Mouse (Mus musculus): Measurements from ENCODE around the gene Sh3bgrl3. TPM values are rescaled to one million over a fixed set of nuclear protein-coding genes. Genes with fewer than 3 reads are reported as not detected.

The Sh3bgrl3 gene
- polyA plus RNA-seq, 1 experiment from 2014 or later: 295 TPM

DNA sequence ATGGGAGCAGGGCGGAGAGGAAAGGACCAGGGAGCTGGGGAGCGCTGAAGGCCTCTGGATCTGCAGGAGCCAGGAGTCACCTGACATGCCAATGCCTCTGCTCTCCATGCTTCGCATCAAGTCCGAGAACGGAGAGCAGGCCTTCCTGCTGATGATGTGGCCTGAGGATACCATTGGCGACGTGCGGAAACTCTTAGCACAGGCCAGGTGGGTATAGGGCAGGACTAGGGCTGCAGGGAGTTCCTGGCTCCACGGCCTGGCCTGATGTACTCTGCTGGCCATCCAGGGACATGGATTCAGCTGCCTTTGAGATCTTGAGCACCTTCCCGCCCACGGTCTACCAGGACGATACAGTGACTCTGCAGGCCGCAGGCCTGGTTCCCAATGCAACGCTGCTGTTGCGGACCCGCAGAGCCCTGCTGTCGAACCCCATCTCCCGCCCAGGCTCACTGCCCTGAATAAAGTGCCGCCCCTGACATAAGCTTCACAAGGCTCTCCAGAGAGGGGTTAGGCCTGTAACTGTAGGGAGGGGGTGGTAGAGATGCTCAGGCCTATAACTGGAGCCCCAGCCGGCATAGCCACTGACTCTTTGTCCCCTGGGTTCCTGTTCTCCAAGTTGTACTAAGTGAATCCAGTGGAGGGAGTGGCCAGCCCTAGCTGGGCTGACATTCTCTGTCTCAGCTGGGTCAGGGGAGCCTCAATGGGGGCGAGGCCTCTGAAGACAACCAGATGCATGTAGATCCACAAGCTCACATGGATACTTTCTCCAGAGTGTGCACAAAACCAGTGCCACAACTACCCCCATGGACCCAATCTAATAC is 2.1 kb downstream of the Sh3bgrl3 start:
- Histone ChIP-seq H3K4me2 (ENCODE audit: low read depth) (no peak overlapping the region), H3K4me1 (ENCODE audit: control insufficient read depth, insufficient read depth, low read length) (peaks cover 14% of the 10 kb centered on the region), H3K4me3 (ENCODE audit: low read depth, low read length) (no peak overlapping the region), H3K36me3 (ENCODE audit: control insufficient read depth, insufficient read depth, low read length) (no peaks in the 10 kb centered on the region), H3K9ac (ENCODE audit: low read length) (no peak overlapping the region), H3K27ac (ENCODE audit: low read depth, low read length) (no peak overlapping the region), H3K27me3 (ENCODE audit: control insufficient read depth, insufficient read depth, low read length) (no peaks in the 10 kb centered on the region), H3K9me3 (ENCODE audit: control insufficient read depth, low read length) (no peaks in the 10 kb centered on the region)
- DNase-seq (ENCODE audit: low spot score) (no peak), ATAC-seq (ENCODE audit: insufficient read depth, low FRiP score, low TSS enrichment) (no peak)
- 89% methylated on average over 21 of the region's 21 CpGs for WGBS

DNA sequence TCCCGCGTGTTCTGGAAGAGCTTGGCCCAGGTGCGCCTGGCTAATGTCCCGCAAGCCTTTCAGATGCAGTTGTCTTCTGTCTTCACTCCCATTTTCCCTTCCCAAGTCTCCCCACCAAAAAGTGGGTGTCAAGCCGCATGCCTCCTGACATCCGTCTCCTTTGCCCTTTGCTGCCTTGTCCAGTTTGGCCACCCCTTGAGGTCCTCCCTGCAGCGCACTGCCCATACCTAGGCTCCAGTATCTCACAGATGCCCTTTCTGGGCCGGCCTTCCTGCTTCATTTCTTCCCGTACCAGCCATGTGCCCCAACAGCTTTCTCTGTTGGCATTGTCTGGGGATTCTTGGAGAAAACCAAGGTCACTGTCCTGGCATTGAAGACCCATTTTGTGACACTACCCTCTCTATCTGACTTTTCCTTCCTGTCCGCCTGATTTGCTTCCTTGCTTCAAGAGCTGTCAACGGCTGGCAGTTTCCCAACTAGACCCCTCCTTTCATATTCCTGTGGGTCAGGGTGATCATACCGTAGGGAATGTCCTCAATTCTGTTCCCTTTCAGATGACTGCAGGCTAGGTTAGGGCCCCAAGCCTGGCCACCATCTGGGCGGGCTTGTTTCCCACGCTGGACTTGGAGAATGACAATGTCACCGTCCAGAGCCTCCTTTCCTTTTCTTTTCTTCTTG is 3.1 kb downstream of the Sh3bgrl3 start:
- H3K27ac ChIP-seq (ENCODE audit: low read depth, low read length): no peak overlapping the region
- peaks cover 14% of the 10 kb centered on the region for H3K4me1 ChIP-seq (ENCODE audit: control insufficient read depth, insufficient read depth, low read length)
- 90% methylated on average over 15 of the region's 15 CpGs for WGBS
- no peak overlapping the region for H3K4me2 ChIP-seq (ENCODE audit: low read depth)
- H3K4me3 ChIP-seq (ENCODE audit: low read depth, low read length): no peak overlapping the region
- ATAC-seq (ENCODE audit: insufficient read depth, low FRiP score, low TSS enrichment) (no peak), DNase-seq (ENCODE audit: low spot score) (no peak)
- H3K27me3 ChIP-seq (ENCODE audit: control insufficient read depth, insufficient read depth, low read length): no peaks in the 10 kb centered on the region
- H3K9me3 ChIP-seq (ENCODE audit: control insufficient read depth, low read length): no peaks in the 10 kb centered on the region
- no peaks in the 10 kb centered on the region for H3K36me3 ChIP-seq (ENCODE audit: control insufficient read depth, insufficient read depth, low read length)
- H3K9ac ChIP-seq (ENCODE audit: low read length): no peak overlapping the region

DNA sequence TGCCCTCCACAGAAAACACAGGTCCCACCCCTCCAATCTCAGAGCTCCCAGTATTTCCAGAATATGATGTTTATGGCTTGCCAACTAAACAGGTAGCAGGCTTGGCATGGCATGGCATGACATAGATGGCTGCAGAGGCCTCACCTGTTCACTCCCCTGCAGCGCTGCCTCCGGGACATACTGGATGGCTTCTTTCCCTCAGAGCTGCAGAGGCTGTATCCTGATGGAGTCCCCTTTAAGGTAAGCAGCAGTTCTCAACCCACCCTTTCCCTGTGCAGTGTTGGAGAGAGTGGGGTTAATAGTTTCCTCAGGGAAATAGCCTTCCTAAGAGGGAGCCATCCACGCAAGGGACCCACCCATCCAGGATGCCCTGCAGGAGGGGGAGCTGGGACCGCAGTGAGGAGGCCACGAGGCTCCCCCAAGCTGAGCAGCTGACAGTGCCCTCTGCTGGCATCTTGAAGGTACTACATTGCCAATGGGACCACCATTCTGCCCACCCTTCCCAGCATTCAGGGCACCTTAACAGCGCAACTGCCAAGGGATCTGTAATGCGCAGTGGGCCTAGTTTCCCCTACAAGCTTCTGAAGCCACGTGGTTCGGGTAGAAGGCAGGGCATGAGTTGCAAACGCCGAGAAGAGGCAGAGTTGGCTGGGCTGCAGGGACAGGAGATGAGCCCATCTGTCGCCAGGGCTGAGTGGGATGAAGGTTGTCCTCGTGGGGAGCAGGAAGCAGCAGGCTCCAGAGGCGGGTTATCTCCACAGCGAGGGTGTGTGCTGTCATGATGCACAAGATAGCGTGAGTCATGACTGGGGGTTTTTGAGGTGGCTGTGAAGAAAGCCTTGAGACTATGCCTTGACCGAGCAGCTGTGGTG is 4.7 kb downstream of the Sh3bgrl3 start:
- DNase-seq (ENCODE audit: low spot score): peak; percentile 62
- H3K4me1 ChIP-seq (ENCODE audit: control insufficient read depth, insufficient read depth, low read length): peaks cover 10% of the 10 kb centered on the region
- no peak overlapping the region for H3K9ac ChIP-seq (ENCODE audit: low read length)
- 25% methylated on average over 17 of the region's 17 CpGs for WGBS
- H3K27ac ChIP-seq (ENCODE audit: low read depth, low read length): no peak overlapping the region
- H3K9me3 ChIP-seq (ENCODE audit: control insufficient read depth, low read length): no peaks in the 10 kb centered on the region
- ATAC-seq (ENCODE audit: insufficient read depth, low FRiP score, low TSS enrichment): no peak
- no peaks in the 10 kb centered on the region for H3K27me3 ChIP-seq (ENCODE audit: control insufficient read depth, insufficient read depth, low read length)
- H3K4me2 ChIP-seq (ENCODE audit: low read depth): no peak overlapping the region
- no peaks in the 10 kb centered on the region for H3K36me3 ChIP-seq (ENCODE audit: control insufficient read depth, insufficient read depth, low read length)
- H3K4me3 ChIP-seq (ENCODE audit: low read depth, low read length): no peak overlapping the region

DNA sequence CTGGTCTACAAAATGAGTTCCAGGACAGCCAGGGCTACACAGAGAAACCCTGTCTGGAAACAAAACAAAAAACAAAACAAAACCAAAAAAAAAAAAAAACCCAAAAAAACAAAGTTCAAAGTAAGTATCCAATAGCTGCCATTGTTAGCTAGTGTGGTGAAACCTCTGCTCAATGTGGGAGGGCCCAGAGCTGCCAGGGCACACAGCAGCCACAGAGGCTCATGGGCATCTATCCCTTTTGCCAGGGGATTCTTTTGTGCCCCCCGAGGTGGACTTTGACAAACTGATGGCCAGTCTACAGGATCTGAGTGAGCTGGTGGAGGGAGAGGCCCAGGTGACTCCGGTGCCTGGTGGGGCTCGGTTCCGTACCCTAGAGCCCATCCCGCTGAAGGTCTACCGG is 5.4 kb downstream of the Sh3bgrl3 start:
- Histone ChIP-seq H3K4me1 (ENCODE audit: control insufficient read depth, insufficient read depth, low read length) (peaks cover 10% of the 10 kb centered on the region), H3K9me3 (ENCODE audit: control insufficient read depth, low read length) (no peaks in the 10 kb centered on the region), H3K27ac (ENCODE audit: low read depth, low read length) (no peak overlapping the region), H3K36me3 (ENCODE audit: control insufficient read depth, insufficient read depth, low read length) (no peaks in the 10 kb centered on the region), H3K27me3 (ENCODE audit: control insufficient read depth, insufficient read depth, low read length) (no peaks in the 10 kb centered on the region), H3K9ac (ENCODE audit: low read length) (no peak overlapping the region), H3K4me3 (ENCODE audit: low read depth, low read length) (no peak overlapping the region), H3K4me2 (ENCODE audit: low read depth) (no peak overlapping the region)
- WGBS: 95% methylated on average over 6 of the region's 6 CpGs
- DNase-seq (ENCODE audit: low spot score) (no peak), ATAC-seq (ENCODE audit: insufficient read depth, low FRiP score, low TSS enrichment) (no peak)

DNA sequence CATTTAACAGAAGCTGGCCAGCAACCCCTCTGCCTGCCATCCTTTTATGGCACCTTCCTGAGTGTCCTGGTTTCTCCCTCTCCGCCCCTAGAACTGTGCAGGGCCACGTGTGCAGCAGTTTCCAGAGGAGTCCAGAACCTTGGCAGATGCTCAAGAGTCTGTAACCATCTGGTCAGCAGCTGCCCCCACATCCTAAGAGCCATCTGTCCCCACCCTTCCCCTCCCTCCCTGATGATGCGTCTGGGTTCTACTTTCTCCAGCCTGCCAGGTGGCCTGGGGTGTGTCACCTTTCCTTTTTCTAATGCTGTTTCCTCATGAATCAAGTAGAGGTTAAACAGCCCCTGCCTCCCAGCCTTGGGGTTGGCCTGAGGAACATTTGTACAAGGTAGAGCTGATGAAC is 6.3 kb downstream of the Sh3bgrl3 start:
- ATAC-seq (ENCODE audit: insufficient read depth, low FRiP score, low TSS enrichment): no peak
- 34% methylated on average over 3 of the region's 3 CpGs for WGBS
- H3K27me3 ChIP-seq (ENCODE audit: control insufficient read depth, insufficient read depth, low read length): no peaks in the 10 kb centered on the region
- no peak for DNase-seq (ENCODE audit: low spot score)
- no peak overlapping the region for H3K9ac ChIP-seq (ENCODE audit: low read length)
- no peak overlapping the region for H3K4me2 ChIP-seq (ENCODE audit: low read depth)
- no peak overlapping the region for H3K27ac ChIP-seq (ENCODE audit: low read depth, low read length)
- H3K36me3 ChIP-seq (ENCODE audit: control insufficient read depth, insufficient read depth, low read length): no peaks in the 10 kb centered on the region
- no peak overlapping the region for H3K4me3 ChIP-seq (ENCODE audit: low read depth, low read length)
- no peaks in the 10 kb centered on the region for H3K9me3 ChIP-seq (ENCODE audit: control insufficient read depth, low read length)
- H3K4me1 ChIP-seq (ENCODE audit: control insufficient read depth, insufficient read depth, low read length): peaks cover 2% of the 10 kb centered on the region; the same call in 1 of the 2 replicates

DNA sequence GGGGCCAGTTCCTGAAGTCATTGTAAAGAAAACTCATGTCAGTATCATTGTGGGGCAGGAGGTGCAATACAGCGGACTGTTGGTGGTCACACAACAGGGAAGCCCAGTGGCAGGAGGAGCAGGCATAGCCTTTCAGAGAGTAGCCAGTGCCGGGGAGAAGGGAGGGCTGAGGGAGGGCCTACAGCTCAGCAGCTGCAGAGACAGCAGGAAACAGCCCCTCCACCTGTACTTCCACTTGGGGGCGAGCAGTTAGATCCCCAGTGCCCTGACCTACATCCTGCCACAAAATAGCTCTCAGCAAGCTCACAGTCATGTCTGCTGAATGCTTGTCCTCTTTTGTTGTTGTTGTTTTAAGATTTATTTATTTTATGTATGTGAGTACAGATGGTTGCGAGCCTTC is 7.0 kb downstream of the Sh3bgrl3 start:
- ATAC-seq (ENCODE audit: insufficient read depth, low FRiP score, low TSS enrichment) (no peak), DNase-seq (ENCODE audit: low spot score) (no peak)
- Histone ChIP-seq H3K9me3 (ENCODE audit: control insufficient read depth, low read length) (no peaks in the 10 kb centered on the region), H3K4me3 (ENCODE audit: low read depth, low read length) (no peak overlapping the region), H3K9ac (ENCODE audit: low read length) (no peak overlapping the region), H3K4me2 (ENCODE audit: low read depth) (no peak overlapping the region), H3K4me1 (ENCODE audit: control insufficient read depth, insufficient read depth, low read length) (no peaks in the 10 kb centered on the region), H3K27ac (ENCODE audit: low read depth, low read length) (no peak overlapping the region), H3K36me3 (ENCODE audit: control insufficient read depth, insufficient read depth, low read length) (no peaks in the 10 kb centered on the region), H3K27me3 (ENCODE audit: control insufficient read depth, insufficient read depth, low read length) (no peaks in the 10 kb centered on the region)
- 41% methylated on average over 4 of the region's 4 CpGs for WGBS

DNA sequence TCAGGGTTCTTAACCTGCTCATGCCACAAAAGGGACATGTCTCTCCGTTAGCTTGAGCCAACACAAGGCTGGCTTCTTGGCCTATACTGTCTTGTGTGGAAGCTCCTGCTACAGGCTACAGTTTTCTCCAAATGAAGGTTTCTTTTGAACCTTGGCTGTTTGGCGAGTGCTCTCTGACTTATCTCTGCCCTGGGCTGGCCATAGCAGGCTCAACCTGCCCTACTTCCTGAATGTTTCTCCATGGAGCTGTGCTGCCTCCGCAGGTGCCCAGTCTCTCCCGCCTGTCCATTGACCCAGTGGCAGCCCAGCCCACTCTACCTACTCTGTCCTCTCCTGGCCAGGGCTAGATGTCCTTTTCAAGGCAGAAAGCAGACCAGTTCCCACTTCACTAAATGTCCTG is 7.7 kb downstream of the Sh3bgrl3 start:
- H3K9me3 ChIP-seq (ENCODE audit: control insufficient read depth, low read length): no peaks in the 10 kb centered on the region
- no peaks in the 10 kb centered on the region for H3K27me3 ChIP-seq (ENCODE audit: control insufficient read depth, insufficient read depth, low read length)
- no peaks in the 10 kb centered on the region for H3K36me3 ChIP-seq (ENCODE audit: control insufficient read depth, insufficient read depth, low read length)
- DNase-seq (ENCODE audit: low spot score): no peak
- H3K4me1 ChIP-seq (ENCODE audit: control insufficient read depth, insufficient read depth, low read length): no peaks in the 10 kb centered on the region
- no peak overlapping the region for H3K4me3 ChIP-seq (ENCODE audit: low read depth, low read length)
- H3K4me2 ChIP-seq (ENCODE audit: low read depth): no peak overlapping the region
- ATAC-seq (ENCODE audit: insufficient read depth, low FRiP score, low TSS enrichment): no peak
- H3K9ac ChIP-seq (ENCODE audit: low read length): no peak overlapping the region
- 87% methylated on average over 4 of the region's 4 CpGs for WGBS
- no peak overlapping the region for H3K27ac ChIP-seq (ENCODE audit: low read depth, low read length)

DNA sequence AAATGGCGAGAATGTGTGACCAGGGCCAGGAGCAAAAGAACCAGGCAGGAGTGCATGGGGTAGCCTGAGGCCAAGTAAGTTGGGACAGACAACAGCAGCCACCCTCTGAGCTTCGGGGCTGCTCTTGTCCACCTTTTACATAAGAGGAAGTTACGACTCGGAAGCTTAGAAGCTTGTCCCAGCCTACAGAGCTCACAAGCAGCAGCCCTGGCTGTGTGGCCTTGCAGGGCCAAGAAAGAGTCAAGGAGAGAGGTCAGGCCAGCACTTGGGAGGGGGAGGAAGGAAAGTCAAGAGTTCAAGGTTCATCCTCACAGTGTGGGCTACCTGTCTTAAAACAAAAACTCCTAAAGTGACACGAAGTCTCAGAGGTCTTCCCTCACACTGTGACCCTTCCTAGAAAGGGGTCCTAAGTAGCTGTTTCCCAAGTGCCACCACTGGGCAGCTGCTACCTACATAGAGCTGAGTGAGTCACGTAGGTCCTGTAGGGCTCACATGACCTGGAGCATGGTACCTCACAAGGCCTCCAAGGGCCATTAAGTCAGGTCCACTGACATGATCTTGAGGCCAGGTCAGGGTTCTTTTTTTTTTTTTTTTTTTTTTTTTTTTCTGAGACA is 8.3 kb downstream of the Sh3bgrl3 start:
- H3K4me1 ChIP-seq (ENCODE audit: control insufficient read depth, insufficient read depth, low read length): no peaks in the 10 kb centered on the region
- ATAC-seq (ENCODE audit: insufficient read depth, low FRiP score, low TSS enrichment) (no peak), DNase-seq (ENCODE audit: low spot score) (no peak)
- H3K36me3 ChIP-seq (ENCODE audit: control insufficient read depth, insufficient read depth, low read length): no peaks in the 10 kb centered on the region
- 87% methylated on average over 6 of the region's 6 CpGs for whole genome bisulfite sequencing
- no peak overlapping the region for H3K27ac ChIP-seq (ENCODE audit: low read depth, low read length)
- H3K9me3 ChIP-seq (ENCODE audit: control insufficient read depth, low read length): no peaks in the 10 kb centered on the region
- H3K4me2 ChIP-seq (ENCODE audit: low read depth): no peak overlapping the region
- H3K9ac ChIP-seq (ENCODE audit: low read length): no peak overlapping the region
- H3K27me3 ChIP-seq (ENCODE audit: control insufficient read depth, insufficient read depth, low read length): no peaks in the 10 kb centered on the region
- no peak overlapping the region for H3K4me3 ChIP-seq (ENCODE audit: low read depth, low read length)

All from neural tube, embryonic 11.5 days (tissue).